Comparison of ENCODE assay signal across 8 mouse cellular contexts in genomic region chr7:116483106-116483505, GRCm38 (mm10).
"Had no signal": no experiment of that assay in that cellular context is flagged by ENCODE, and none has a peak within 500 bp of the region (broad histone marks: within the 10 kb centered on the region; RNA-seq: fewer than 3 reads in every experiment).

No protein-coding gene starts in this region.

- DNase-seq: kidney, adult 2 months; kidney, postnatal 25 days; layer of hippocampus, adult 9-11 months; liver, postnatal 0 days; lung, embryonic 14.5 days; spleen, adult 18-20 months; thymus, adult 18-20 months; thymus, postnatal 36 days had no signal
